Mouse (Mus musculus) cerebellum, postnatal 36 days (tissue): Measurements from ENCODE around the gene Paqr5.

Experiments used
- DNase-seq, 2 experiments: peaks; one replicate each; pipeline ENCODE4 v3.0.0; 2021 to 2022; ENCODE audit warnings: mixed read lengths in 2 of 2

Paqr5 gene

DNA sequence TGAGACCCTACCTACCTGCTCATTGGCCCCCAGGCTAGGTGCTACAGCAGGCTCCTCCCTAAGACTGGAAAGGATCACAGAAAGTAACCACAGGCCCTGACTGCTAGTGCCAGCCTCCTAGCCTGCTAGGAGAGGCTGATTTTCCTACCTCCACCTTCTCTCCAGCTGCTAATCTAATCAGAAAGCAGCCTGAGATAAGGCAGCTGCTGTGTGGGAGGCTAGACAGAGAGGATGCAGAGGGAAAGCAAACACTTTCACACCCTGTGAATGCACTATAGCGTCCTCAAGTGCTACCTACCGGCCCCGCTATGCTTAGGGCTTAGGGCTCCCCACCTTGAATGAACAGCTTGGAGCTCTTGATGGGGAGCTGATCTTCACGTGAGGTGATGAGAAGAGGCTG lies 19.6 kb downstream of the Paqr5 start:
- DNase-seq = no peak

DNA sequence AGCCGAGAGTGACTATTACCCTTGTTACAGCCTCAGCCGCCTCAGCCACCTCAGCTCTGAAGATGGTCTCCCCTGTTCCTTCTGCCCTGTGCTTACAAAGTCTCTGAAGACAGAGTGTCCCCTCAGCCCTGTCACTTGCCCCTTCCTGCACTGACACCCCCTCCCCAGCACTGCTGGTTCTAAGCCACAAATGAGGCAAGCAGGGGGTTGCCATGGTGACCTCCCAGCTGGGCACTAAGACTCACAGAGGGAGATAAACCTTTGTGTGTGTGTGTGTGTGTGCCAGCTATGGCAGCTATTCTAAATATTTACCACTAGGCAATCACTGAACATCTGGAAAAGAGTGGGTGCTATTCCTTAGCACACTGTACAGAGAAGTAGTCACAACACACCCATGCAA lies 23.0 kb downstream of the Paqr5 start:
- DNase-seq = no peak

GRCm38 (mm10) chr9:61999653-62000420 lies 26.8 kb downstream of the Paqr5 start:
- no peak for DNase-seq

- peak; percentile 12 to 14 for DNase-seq
Measured at GRCm38 (mm10) chr9:61997860-61998259, 28.8 kb downstream of the Paqr5 start.

DNA sequence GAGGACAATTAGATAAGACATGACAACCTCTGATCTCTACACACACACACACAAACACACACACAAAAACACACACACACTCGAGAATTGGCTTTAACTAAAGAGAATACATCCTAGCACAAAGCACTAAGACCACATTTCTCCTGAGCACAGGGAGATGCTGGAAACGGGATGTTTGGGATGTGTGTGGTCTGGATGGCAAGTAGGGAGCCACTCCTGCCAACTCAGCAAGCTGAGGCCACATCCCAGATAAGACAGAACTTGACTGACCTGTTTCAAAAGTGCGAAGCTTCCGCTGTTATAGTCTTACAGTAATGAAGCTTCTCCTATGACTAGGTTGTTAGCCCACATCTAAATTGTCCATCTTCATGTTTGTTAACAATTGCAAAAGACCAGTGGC lies 35.5 kb downstream of the Paqr5 start:
- no peak for DNase-seq

DNA sequence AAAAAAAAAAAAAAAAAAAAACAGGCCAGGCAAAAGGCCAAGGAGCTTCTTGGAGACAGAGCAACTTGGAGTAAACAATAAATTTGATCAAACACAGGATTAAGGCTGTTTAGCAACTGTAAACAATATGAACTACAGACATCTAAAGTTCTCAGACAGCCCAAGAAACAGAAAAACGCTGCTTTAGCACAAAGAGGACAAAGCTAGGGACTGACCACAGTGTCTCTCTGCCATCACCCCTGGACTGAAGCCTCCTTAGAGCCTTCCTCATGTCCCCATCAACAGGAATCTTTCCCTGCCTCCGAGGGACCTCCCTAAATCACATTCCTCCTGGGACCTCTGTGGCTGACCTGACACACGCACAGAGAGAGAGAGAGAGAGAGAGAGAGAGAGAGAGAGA lies 35.9 kb downstream of the Paqr5 start:
- DNase-seq = no peak

DNA sequence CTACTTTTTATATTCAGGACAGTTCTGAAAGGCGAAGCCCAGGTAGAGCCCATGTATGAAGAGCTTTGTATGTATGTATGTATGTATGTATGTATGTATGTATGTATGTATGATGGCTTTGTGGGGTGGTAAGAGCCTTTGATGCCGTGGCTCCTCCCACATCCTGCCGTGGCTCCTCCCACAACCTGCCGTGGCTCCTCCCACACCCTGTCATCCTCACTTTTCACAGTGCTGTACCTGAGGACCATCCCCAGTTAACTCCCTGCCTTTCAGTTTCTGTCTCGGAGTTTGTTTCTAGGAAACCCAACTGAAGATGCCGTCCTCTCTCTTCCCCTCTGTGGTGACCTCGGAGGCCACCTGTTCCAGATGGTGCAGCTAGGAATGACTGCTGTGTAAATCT lies 40.6 kb downstream of the Paqr5 start:
- no peak for DNase-seq

GRCm38 (mm10) chr9:61985183-61985863 lies 41.3 kb downstream of the Paqr5 start:
- DNase-seq = peak; percentile 58 to 63

GRCm38 (mm10) chr9:61982940-61983620 lies 43.6 kb downstream of the Paqr5 start:
- DNase-seq = no peak

DNA sequence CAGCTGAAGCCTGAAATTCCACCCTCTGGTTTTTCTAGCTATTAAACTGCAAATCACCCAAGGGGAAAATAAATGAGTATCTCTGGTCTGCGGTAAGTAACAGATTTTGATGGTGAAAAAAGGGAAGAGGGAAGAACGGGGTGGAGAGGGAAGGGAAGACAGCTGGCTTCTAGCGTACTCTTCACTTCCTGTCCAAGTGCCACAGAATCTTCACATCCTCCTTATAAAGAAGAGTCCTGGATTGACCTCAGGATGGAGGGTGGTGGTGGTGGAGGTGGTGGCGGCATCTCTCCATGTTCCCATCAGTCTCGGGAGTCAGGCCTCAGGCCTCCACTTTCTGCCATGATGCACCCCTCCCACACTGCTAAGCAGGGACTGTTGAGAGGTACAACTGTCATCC lies 44.8 kb downstream of the Paqr5 start:
- DNase-seq = no peak

- DNase-seq = no peak
Measured at GRCm38 (mm10) chr9:61979983-61980382, 46.7 kb downstream of the Paqr5 start.

- DNase-seq = no peak
Measured at GRCm38 (mm10) chr9:61977258-61977945, 49.3 kb downstream of the Paqr5 start.

GRCm38 (mm10) chr9:61972031-61972430 lies 54.6 kb downstream of the Paqr5 start:
- no peak for DNase-seq

- no peak for DNase-seq
Measured at GRCm38 (mm10) chr9:61971045-61971444, 55.6 kb downstream of the Paqr5 start.

DNA sequence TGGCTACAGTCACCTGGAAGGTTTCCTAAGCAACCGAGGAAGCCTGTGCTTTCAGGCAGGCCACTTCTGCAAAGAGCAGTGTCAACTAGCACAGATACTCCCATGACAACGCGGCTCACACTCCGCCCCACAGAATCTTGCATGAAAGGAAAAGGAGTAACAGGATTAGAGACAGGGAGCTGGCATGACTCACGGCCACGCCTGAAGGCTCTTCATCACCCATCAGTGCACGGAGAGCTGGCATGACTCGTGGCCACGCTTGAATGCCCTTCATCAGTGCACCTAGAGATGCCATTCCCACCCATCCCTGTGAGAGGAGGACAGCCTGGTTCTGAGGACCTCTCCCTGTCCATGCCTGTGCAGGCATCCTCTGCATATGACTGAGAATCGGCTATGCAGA lies 59.3 kb downstream of the Paqr5 start:
- peak; percentile 29 to 36 for DNase-seq

- no peak for DNase-seq
Measured at GRCm38 (mm10) chr9:61965987-61966386, 60.7 kb downstream of the Paqr5 start.

GRCm38 (mm10) chr9:61965411-61965930 lies 61.2 kb downstream of the Paqr5 start:
- peak; percentile 61 to 63 for DNase-seq

DNA sequence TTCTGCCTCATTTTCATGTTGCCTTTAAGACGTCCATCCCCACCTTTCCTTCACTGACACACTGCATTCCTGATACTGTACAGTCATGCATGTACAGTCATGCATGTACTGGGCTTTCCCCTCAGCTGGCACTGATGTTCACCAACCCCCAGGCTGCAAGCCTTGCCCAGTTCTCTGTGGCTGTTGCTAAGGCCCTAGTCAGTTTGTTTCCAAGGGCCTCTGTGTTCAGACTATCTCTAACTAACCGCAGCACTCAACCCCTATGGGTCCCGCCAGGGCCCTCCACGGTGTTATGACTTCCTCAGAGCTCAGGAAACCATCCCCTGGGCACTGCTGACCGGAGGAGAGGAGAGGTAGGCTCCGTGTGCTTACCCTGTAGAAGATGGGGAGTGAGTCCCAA lies 63.3 kb downstream of the Paqr5 start:
- no peak for DNase-seq

GRCm38 (mm10) chr9:61961181-61961580 lies 65.5 kb downstream of the Paqr5 start:
- DNase-seq = no peak

GRCm38 (mm10) chr9:61960753-61961152 lies 65.9 kb downstream of the Paqr5 start:
- DNase-seq = no peak

DNA sequence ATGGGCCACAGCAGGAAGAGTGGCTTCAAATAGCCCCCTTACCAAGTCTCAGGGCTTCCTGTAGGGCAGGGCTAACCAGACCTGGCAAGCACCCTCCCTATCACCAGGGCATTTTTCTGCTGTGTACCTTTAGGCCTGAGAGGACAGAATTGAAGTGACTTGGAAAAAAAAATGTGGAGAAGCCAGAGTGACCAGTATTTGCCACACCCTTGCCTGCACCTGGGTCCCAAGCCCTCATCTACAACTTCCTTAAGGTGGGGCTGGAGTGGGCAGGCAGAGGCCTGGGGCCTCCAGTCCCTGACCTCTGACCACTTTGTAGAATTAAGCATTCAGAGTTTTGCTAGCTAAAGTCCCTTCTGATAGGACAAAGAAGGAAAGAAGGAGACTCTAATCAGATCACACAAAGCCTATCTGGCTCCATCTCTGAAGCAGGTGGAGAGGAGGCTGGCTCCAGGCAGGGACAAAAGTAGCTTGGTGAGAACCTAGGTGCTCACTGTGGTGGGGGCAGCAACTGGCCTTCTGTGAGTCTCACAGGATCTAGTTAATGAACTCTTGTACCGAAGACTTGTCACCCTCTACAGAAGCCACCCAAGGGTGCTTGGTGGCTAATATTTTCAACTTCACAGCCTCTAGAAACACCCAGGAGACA lies 66.6 kb downstream of the Paqr5 start:
- no peak for DNase-seq

- DNase-seq = no peak
Measured at GRCm38 (mm10) chr9:61954707-61955106, 71.9 kb downstream of the Paqr5 start.
